Mouse (Mus musculus) bone marrow macrophage, adult 2 months (primary cell): ENCODE data around the gene Egln1.

Experiments
- CTCF ChIP-seq: IDR thresholded peaks from 2 replicates; pipeline ENCODE4 v1.5.1; 2012; ENCODE audit warnings: low read depth, mild to moderate bottlenecking, low read length, moderate library complexity
- POLR2A ChIP-seq: IDR thresholded peaks from 2 replicates; pipeline ENCODE4 v1.6.1; 2012; ENCODE audit warnings: mild to moderate bottlenecking, low read depth, low read length, borderline replicate concordance

DNA sequence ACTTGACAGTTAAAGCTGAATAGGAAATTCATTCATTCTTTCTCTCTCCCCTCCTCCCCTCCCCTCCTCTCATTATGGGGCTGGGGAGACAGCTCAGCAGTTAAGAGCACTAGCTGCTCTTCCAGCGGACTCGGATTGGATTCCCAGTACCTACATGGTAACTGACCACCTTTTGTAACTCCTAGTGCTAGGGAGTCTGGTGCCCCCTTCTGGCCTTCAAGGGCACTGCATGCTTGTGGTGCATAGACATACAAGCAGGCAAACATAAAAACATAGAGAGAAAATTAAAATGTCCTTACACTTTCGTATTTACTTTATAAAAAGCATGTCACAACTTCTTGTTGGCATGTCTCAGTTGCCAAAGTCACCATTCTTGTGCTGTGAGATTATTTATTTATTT, 30.9 kb upstream of the Egln1 start:
- TF ChIP-seq CTCF = peak; percentile 46
- TF ChIP-seq POLR2A = no peak
